Mouse (Mus musculus): ENCODE measurements around the gene Agr2.

DNA sequence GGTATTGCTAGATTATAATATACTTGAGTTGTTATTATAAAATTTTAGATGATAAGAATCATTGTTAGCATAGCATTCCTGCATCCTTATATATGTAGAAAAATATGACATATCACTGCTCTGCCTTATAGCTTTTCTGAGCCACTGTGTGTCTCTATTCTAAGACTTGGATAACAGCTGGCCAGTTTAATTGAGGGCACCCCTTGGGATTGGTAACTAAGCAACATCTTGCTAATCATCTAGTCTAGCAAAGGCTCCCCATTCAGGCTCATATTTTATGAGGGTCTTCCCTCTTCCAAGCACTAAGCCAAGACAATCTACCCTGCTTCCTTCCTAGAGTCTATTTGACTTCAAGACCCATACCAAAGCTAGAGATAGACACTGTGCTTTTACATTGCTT, 1.4 kb downstream of the Agr2 start:
- TF ChIP-seq POLR2A (IDR thresholded peaks at IDR 0.05; ENCODE audit: control insufficient read depth, extremely low read depth, insufficient read depth, low read length, poor library complexity), result no peak
- no peak for TF ChIP-seq CTCF (IDR thresholded peaks at IDR 0.05; ENCODE audit: borderline replicate concordance, control insufficient read depth, extremely low read depth, insufficient read depth, low read length, poor library complexity)
